Mouse (Mus musculus) retina, postnatal 1 day (tissue): ENCODE data around the gene Csnk1d.
A peak's percentile ranks its signal among the peaks of the same experiment; 100 is the strongest.

Source experiments
- DNase-seq: peaks from one replicate; pipeline ENCODE4 v3.0.0-alpha.2; 2012

Gene Csnk1d

GRCm38 (mm10) chr11:120990951-120991526 is at the start of gene Csnk1d:
TSS of gene Csnk1d (minus strand) at chr11:120991330.
- DNase-seq = peak; percentile 97

GRCm38 (mm10) chr11:121039302-121039701 is 48.2 kb upstream of the Csnk1d start, which contains the start of gene Cd7:
TSS of gene Cd7 (minus strand) at chr11:121039418.
- DNase-seq = no peak

- DNase-seq = no peak
Observed at GRCm38 (mm10) chr11:121038366-121039240, 47.5 kb upstream of the Csnk1d start.

GRCm38 (mm10) chr11:121033118-121033517 is 42.0 kb upstream of the Csnk1d start:
- no peak for DNase-seq

GRCm38 (mm10) chr11:121027259-121027658 is 36.1 kb upstream of the Csnk1d start:
- no peak for DNase-seq

- DNase-seq = no peak
Observed at GRCm38 (mm10) chr11:121024163-121024562, 33.0 kb upstream of the Csnk1d start.

GRCm38 (mm10) chr11:121019501-121019900 is 28.4 kb upstream of the Csnk1d start:
- no peak for DNase-seq

GRCm38 (mm10) chr11:121017703-121018102 is 26.6 kb upstream of the Csnk1d start:
- peak; percentile 76 for DNase-seq

GRCm38 (mm10) chr11:121015472-121015871 is 24.3 kb upstream of the Csnk1d start:
- DNase-seq = no peak

GRCm38 (mm10) chr11:121014896-121015300 is 23.8 kb upstream of the Csnk1d start:
- peak; percentile 31 for DNase-seq

- DNase-seq = no peak
Observed at GRCm38 (mm10) chr11:121013656-121014055, 22.5 kb upstream of the Csnk1d start.

- no peak for DNase-seq
Observed at GRCm38 (mm10) chr11:121010044-121010755, 19.1 kb upstream of the Csnk1d start.

- no peak for DNase-seq
Observed at GRCm38 (mm10) chr11:121006184-121006583, 15.1 kb upstream of the Csnk1d start.

GRCm38 (mm10) chr11:121004281-121004680 is 13.2 kb upstream of the Csnk1d start:
- DNase-seq = no peak

GRCm38 (mm10) chr11:121001966-121002365 is 10.8 kb upstream of the Csnk1d start:
- DNase-seq = no peak

- no peak for DNase-seq
Observed at GRCm38 (mm10) chr11:120994741-120995140, 3.6 kb upstream of the Csnk1d start.

GRCm38 (mm10) chr11:120993586-120993985 is 2.5 kb upstream of the Csnk1d start:
- DNase-seq = no peak

GRCm38 (mm10) chr11:120993080-120993479 is 1.9 kb upstream of the Csnk1d start:
- DNase-seq = no peak

- no peak for DNase-seq
Observed at GRCm38 (mm10) chr11:120991791-120992190, 661 bp upstream of the Csnk1d start.

GRCm38 (mm10) chr11:120990126-120990781 is 876 bp downstream of the Csnk1d start:
- peak; percentile 54 for DNase-seq

GRCm38 (mm10) chr11:120989523-120989922 is 1.6 kb downstream of the Csnk1d start:
- no peak for DNase-seq

GRCm38 (mm10) chr11:120988410-120988809 is 2.7 kb downstream of the Csnk1d start:
- DNase-seq = no peak

GRCm38 (mm10) chr11:120987608-120988007 is 3.5 kb downstream of the Csnk1d start:
- DNase-seq = no peak
